Mouse (Mus musculus): Measurements from ENCODE around the gene Tbc1d21. TPM values are rescaled to one million over a fixed set of nuclear protein-coding genes. Genes with fewer than 3 reads are reported as not detected.

Tbc1d21 gene
- polyA plus RNA-seq, 1 experiment = not detected

- WGBS = 69% methylated on average over 8 of the region's 8 CpGs
- H3K27me3 ChIP-seq (ENCODE audit: control insufficient read depth, insufficient read depth, low read length) = no peaks in the 10 kb centered on the region
- H3K4me3 ChIP-seq (replicated peaks; ENCODE audit: insufficient read depth, low read depth, low read length) = no peak overlapping the region
- DNase-seq = no peak
- no peak overlapping the region for H3K27ac ChIP-seq (ENCODE audit: insufficient read depth, low read length)
- TF ChIP-seq POLR2A (IDR thresholded peaks at IDR 0.05; ENCODE audit: borderline replicate concordance, insufficient read depth, low read length) = no peak
- TF ChIP-seq CTCF (IDR thresholded peaks at IDR 0.05; ENCODE audit: borderline replicate concordance, insufficient read depth, low read depth, low read length) = no peak
- no peaks in the 10 kb centered on the region for H3K4me1 ChIP-seq (ENCODE audit: control insufficient read depth, insufficient read depth, low read length)
Measured at GRCm38 (mm10) chr9:58336650-58337281, 33.5 kb downstream of the Tbc1d21 start.

- DNase-seq = no peak
- Histone ChIP-seq H3K27ac (ENCODE audit: insufficient read depth, low read length) (no peak overlapping the region), H3K4me1 (ENCODE audit: control insufficient read depth, insufficient read depth, low read length) (peaks cover 3% of the 10 kb centered on the region; the same call in 1 of the 2 replicates), H3K27me3 (ENCODE audit: control insufficient read depth, insufficient read depth, low read length) (no peaks in the 10 kb centered on the region), H3K4me3 (replicated peaks; ENCODE audit: insufficient read depth, low read depth, low read length) (no peak overlapping the region)
- TF ChIP-seq CTCF (IDR thresholded peaks at IDR 0.05; ENCODE audit: borderline replicate concordance, insufficient read depth, low read depth, low read length) (no peak), POLR2A (IDR thresholded peaks at IDR 0.05; ENCODE audit: borderline replicate concordance, insufficient read depth, low read length) (no peak)
- WGBS = 58% methylated on average over 3 of the region's 3 CpGs
Measured at GRCm38 (mm10) chr9:58331276-58331675, 39.0 kb downstream of the Tbc1d21 start.

GRCm38 (mm10) chr9:58330293-58330692, 40.0 kb downstream of the Tbc1d21 start:
- Histone ChIP-seq H3K4me3 (replicated peaks; ENCODE audit: insufficient read depth, low read depth, low read length) (no peak overlapping the region), H3K27ac (ENCODE audit: insufficient read depth, low read length) (no peak overlapping the region), H3K27me3 (ENCODE audit: control insufficient read depth, insufficient read depth, low read length) (no peaks in the 10 kb centered on the region), H3K4me1 (ENCODE audit: control insufficient read depth, insufficient read depth, low read length) (peaks cover 3% of the 10 kb centered on the region; the same call in 1 of the 2 replicates)
- TF ChIP-seq CTCF (IDR thresholded peaks at IDR 0.05; ENCODE audit: borderline replicate concordance, insufficient read depth, low read depth, low read length) (peak; percentile 94), POLR2A (IDR thresholded peaks at IDR 0.05; ENCODE audit: borderline replicate concordance, insufficient read depth, low read length) (no peak)
- DNase-seq = peak; percentile 55 to 64
- WGBS = 19% methylated on average over 5 of the region's 5 CpGs

- H3K27ac ChIP-seq (ENCODE audit: insufficient read depth, low read length) = no peak overlapping the region
- WGBS = 97% methylated on average over 1 of the region's 1 CpGs
- H3K27me3 ChIP-seq (ENCODE audit: control insufficient read depth, insufficient read depth, low read length) = no peaks in the 10 kb centered on the region
- no peak for DNase-seq
- TF ChIP-seq POLR2A (IDR thresholded peaks at IDR 0.05; ENCODE audit: borderline replicate concordance, insufficient read depth, low read length) = no peak
- no peak for TF ChIP-seq CTCF (IDR thresholded peaks at IDR 0.05; ENCODE audit: borderline replicate concordance, insufficient read depth, low read depth, low read length)
- peaks cover 3% of the 10 kb centered on the region; the same call in 1 of the 2 replicates for H3K4me1 ChIP-seq (ENCODE audit: control insufficient read depth, insufficient read depth, low read length)
- H3K4me3 ChIP-seq (replicated peaks; ENCODE audit: insufficient read depth, low read depth, low read length) = no peak overlapping the region
Measured at GRCm38 (mm10) chr9:58327382-58327781, 42.9 kb downstream of the Tbc1d21 start.

- no peaks in the 10 kb centered on the region for H3K27me3 ChIP-seq (ENCODE audit: control insufficient read depth, insufficient read depth, low read length)
- DNase-seq = no peak
- no peak for TF ChIP-seq POLR2A (IDR thresholded peaks at IDR 0.05; ENCODE audit: borderline replicate concordance, insufficient read depth, low read length)
- no peak for TF ChIP-seq CTCF (IDR thresholded peaks at IDR 0.05; ENCODE audit: borderline replicate concordance, insufficient read depth, low read depth, low read length)
- no peak overlapping the region for H3K4me3 ChIP-seq (replicated peaks; ENCODE audit: insufficient read depth, low read depth, low read length)
- H3K27ac ChIP-seq (ENCODE audit: insufficient read depth, low read length) = no peak overlapping the region
- 60% methylated on average over 4 of the region's 4 CpGs for WGBS
- peaks cover 3% of the 10 kb centered on the region; the same call in 1 of the 2 replicates for H3K4me1 ChIP-seq (ENCODE audit: control insufficient read depth, insufficient read depth, low read length)
Measured at GRCm38 (mm10) chr9:58326477-58327180, 43.6 kb downstream of the Tbc1d21 start.

- no peak for DNase-seq
- no peak overlapping the region for H3K27ac ChIP-seq (ENCODE audit: insufficient read depth, low read length)
- no peaks in the 10 kb centered on the region for H3K4me1 ChIP-seq (ENCODE audit: control insufficient read depth, insufficient read depth, low read length)
- H3K27me3 ChIP-seq (ENCODE audit: control insufficient read depth, insufficient read depth, low read length) = no peaks in the 10 kb centered on the region
- no peak for TF ChIP-seq POLR2A (IDR thresholded peaks at IDR 0.05; ENCODE audit: borderline replicate concordance, insufficient read depth, low read length)
- TF ChIP-seq CTCF (IDR thresholded peaks at IDR 0.05; ENCODE audit: borderline replicate concordance, insufficient read depth, low read depth, low read length) = peak; percentile 9; the same call in 1 of the 2 replicates
- no peak overlapping the region for H3K4me3 ChIP-seq (replicated peaks; ENCODE audit: insufficient read depth, low read depth, low read length)
- WGBS = 98% methylated on average over 3 of the region's 3 CpGs
Measured at GRCm38 (mm10) chr9:58321681-58322080, 48.6 kb downstream of the Tbc1d21 start.

- DNase-seq = no peak
- H3K27ac ChIP-seq (ENCODE audit: insufficient read depth, low read length) = no peak overlapping the region
- TF ChIP-seq POLR2A (IDR thresholded peaks at IDR 0.05; ENCODE audit: borderline replicate concordance, insufficient read depth, low read length) = no peak
- no peak for TF ChIP-seq CTCF (IDR thresholded peaks at IDR 0.05; ENCODE audit: borderline replicate concordance, insufficient read depth, low read depth, low read length)
- H3K4me3 ChIP-seq (replicated peaks; ENCODE audit: insufficient read depth, low read depth, low read length) = no peak overlapping the region
- no peaks in the 10 kb centered on the region for H3K27me3 ChIP-seq (ENCODE audit: control insufficient read depth, insufficient read depth, low read length)
- WGBS = 47% methylated on average over 3 of the region's 3 CpGs
- H3K4me1 ChIP-seq (ENCODE audit: control insufficient read depth, insufficient read depth, low read length) = peaks cover 3% of the 10 kb centered on the region; the same call in 1 of the 2 replicates
Measured at GRCm38 (mm10) chr9:58318317-58318716, 51.9 kb downstream of the Tbc1d21 start.

- WGBS = 29% methylated on average over 3 of the region's 3 CpGs
- TF ChIP-seq CTCF (IDR thresholded peaks at IDR 0.05; ENCODE audit: borderline replicate concordance, insufficient read depth, low read depth, low read length) (no peak), POLR2A (IDR thresholded peaks at IDR 0.05; ENCODE audit: borderline replicate concordance, insufficient read depth, low read length) (no peak)
- H3K27ac ChIP-seq (ENCODE audit: insufficient read depth, low read length) = no peak overlapping the region
- H3K4me3 ChIP-seq (replicated peaks; ENCODE audit: insufficient read depth, low read depth, low read length) = no peak overlapping the region
- no peak for DNase-seq
- no peaks in the 10 kb centered on the region; the same call in 1 of the 2 replicates for H3K27me3 ChIP-seq (ENCODE audit: control insufficient read depth, insufficient read depth, low read length)
- peaks cover 3% of the 10 kb centered on the region; the same call in 1 of the 2 replicates for H3K4me1 ChIP-seq (ENCODE audit: control insufficient read depth, insufficient read depth, low read length)
Measured at GRCm38 (mm10) chr9:58317381-58317780, 52.9 kb downstream of the Tbc1d21 start.

Data from cerebellum, adult 2 months (tissue).